Mouse (Mus musculus) cerebellum, adult 2 months (tissue): ENCODE results near the gene Hdgf. TPM values are rescaled to one million over a fixed set of nuclear protein-coding genes. Genes with fewer than 3 reads are reported as not detected.
"Not testable (repeated sequence)": the region's sequence is repeated elsewhere in the genome, so short reads cannot be mapped to it uniquely, and the experiment has no call there.

Experiments used
- DNase-seq, 2 experiments: peaks; one replicate each; pipeline ENCODE4 v3.0.0; 2021
- H3K27ac ChIP-seq: fragments of 200-500 bp; 2 replicates; pipeline ENCODE4 v1.5.1; 2012; ENCODE audit warnings: low read length, control low read depth, inconsistent platforms; ENCODE audit not compliant: insufficient read depth
- H3K27me3 ChIP-seq: fragments of 200-500 bp; 2 replicates; pipeline ENCODE4 v1.6.1; 2012; ENCODE audit warnings: inconsistent platforms, mild to moderate bottlenecking, low read length, moderate library complexity; ENCODE audit not compliant: control insufficient read depth, insufficient read depth
- H3K4me1 ChIP-seq: fragments of 200-500 bp; 2 replicates; pipeline ENCODE4 v1.6.1; 2011; ENCODE audit warnings: low read length; ENCODE audit not compliant: control insufficient read depth, insufficient read depth
- H3K4me3 ChIP-seq: fragments of 200-500 bp; replicated peaks from 2 replicates; pipeline ENCODE3; 2011; ENCODE audit warnings: mild to moderate bottlenecking, low read depth, low read length, control low read depth; ENCODE audit not compliant: insufficient read depth
- CTCF ChIP-seq: fragments of 200-500 bp; IDR thresholded peaks from 2 replicates; pipeline ENCODE4 v1.5.1; 2011; ENCODE audit warnings: low read depth, mild to moderate bottlenecking, control low read depth, low read length, moderate library complexity, borderline replicate concordance; ENCODE audit not compliant: insufficient read depth
- POLR2A ChIP-seq: fragments of 200-500 bp; IDR thresholded peaks from 2 replicates; pipeline ENCODE4 v1.6.1; 2011; ENCODE audit warnings: low read length, control low read depth, borderline replicate concordance; ENCODE audit not compliant: insufficient read depth
- WGBS: fragments of 180-500 bp; shearing (Covaris S2); methylation state at CpG from one replicate; pipeline ENCODE4 v1.1.7; 2018; 5-methylcytosine and 5-hydroxymethylcytosine counted together
- polyA plus RNA-seq: library from polyadenylated mRNA; depleted of rRNA; stranded (reverse); fragments of >200 nt; gene quantifications from 2 replicates; pipeline ENCODE4 v1.2.3, GENCODE M21; 2012

Gene Hdgf
- polyA plus RNA-seq, 1 experiment = 194 TPM

DNA sequence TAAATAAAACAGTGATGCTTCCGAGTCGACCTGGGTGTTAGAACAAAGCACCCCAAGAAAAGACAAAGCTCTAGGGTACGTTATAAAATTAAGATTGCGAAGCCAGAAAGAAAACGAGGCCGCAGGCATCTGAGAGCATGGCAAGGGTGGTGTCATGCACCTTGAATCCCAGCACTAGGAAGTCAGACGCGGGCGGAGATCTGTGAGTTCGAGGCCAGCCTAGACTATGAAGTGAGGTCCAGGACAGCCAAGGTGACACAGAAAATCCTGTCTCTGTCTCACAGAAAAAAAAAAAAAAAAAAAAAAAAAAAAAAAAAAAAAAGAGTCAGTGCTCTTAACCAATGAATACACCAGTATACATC lies 20.1 kb upstream of the Hdgf start:
- Histone ChIP-seq H3K4me1 (peaks cover 5% of the 10 kb centered on the region; the same call in 1 of the 2 replicates), H3K27me3 (no peaks in the 10 kb centered on the region), H3K27ac (no peak overlapping the region), H3K4me3 (peak overlapping the region; percentile 71)
- TF ChIP-seq CTCF (no peak), POLR2A (no peak)
- 8% methylated on average over 10 of the region's 10 CpGs for WGBS
- DNase-seq = peak in 1 of 2 experiments; percentile 67

DNA sequence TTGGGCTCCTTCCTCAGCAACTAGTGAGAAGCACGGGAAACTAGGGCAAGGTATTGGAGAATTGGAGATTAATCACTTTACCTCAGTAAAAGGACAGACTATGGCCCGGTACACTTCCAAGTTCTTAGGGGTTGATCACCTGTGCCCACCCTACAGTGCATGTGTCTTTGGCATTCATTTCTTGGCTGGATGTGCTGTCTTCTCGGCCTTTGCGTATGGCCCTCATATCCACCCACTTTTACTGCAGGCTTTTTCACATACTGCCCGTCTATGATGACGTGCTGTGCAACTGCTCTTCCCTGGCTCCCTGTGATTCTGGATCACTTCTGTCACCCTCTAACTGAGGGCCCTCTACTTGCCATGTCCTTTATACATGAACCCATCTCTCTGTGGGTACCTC lies 19.7 kb upstream of the Hdgf start:
- H3K4me1 ChIP-seq = peaks cover 5% of the 10 kb centered on the region; the same call in 1 of the 2 replicates
- peak in 1 of 2 experiments; percentile 35 for DNase-seq
- H3K4me3 ChIP-seq = no peak overlapping the region
- TF ChIP-seq CTCF (no peak), POLR2A (no peak)
- no peaks in the 10 kb centered on the region for H3K27me3 ChIP-seq
- H3K27ac ChIP-seq = no peak overlapping the region
- WGBS = 75% methylated on average over 6 of the region's 6 CpGs

DNA sequence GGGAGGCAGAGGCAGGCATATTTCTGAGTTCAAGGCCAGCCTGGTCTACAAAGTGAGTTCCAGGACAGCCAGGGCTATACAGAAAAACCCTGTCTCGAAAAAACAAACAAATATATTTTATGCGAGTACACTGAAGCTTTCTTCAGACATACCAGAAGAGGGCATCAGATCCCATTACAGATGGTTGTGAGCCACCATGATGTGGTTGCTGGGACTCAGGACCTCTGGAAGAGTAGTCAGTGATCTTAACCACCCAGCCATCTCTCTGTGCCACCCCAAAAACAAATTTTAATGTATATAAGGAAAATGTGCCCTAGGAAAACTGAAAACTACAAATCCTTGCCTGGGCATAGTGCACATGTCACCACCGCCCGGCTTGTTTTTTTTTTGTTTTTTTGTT lies 18.7 kb upstream of the Hdgf start:
- H3K27ac ChIP-seq = not testable (repeated sequence)

DNA sequence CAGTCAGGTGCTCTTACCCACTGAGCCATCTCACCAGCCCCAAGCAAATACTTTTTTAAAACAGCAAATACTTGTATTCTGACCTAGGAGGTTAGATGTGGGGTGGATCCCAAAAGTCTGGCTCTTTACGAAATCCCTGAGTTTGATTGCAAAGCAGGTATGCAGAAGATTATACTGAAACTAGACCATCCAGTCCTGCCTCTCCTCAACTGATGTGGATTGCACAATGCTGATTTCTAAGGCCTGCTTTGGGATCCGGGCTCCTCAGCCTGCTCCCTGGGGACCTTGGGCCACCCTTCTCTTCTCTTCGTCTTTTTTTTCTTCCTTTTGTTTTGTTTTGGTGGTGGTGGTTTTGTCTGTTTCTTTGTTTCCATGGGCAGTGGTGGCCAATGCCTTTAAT lies 14.6 kb upstream of the Hdgf start:
- H3K4me1 ChIP-seq = no peaks in the 10 kb centered on the region
- DNase-seq = no peak
- WGBS = 52% methylated on average over 3 of the region's 3 CpGs
- no peak overlapping the region for H3K27ac ChIP-seq
- no peaks in the 10 kb centered on the region for H3K27me3 ChIP-seq
- TF ChIP-seq POLR2A (no peak), CTCF (no peak)
- no peak overlapping the region for H3K4me3 ChIP-seq

More for the DNA sequence above, 18.7 kb upstream of the Hdgf start:
- not testable (repeated sequence) for DNase-seq, H3K27me3 ChIP-seq, H3K4me1 ChIP-seq, H3K4me3 ChIP-seq
- WGBS = 69% methylated on average over 4 of the region's 4 CpGs

DNA sequence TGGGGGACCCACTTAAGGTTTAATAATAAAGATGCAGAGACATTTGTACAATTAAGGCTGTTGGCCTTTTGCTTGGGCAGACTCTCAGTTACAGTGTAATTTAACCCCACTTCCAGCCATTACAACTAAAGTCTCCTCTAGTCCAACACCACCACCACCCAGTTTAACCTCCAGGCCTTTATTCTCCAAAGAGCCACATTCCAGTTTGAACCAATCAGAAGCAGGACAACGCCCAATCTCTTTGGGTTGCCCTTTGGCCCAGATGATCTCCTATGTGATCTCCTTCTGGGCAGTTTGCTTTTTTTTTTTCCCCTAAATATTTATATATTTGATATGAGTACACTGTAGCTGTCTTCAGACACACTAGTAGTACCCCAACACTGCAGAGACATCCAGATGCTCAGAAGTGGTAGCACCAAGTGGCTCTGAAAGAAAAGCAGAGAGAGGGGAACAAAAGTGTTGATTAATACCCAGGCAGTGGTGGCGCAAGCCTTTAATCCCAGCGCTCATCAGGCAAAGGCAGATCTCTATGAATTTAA lies 12.7 kb upstream of the Hdgf start:
- 78% methylated on average over 3 of the region's 3 CpGs for WGBS
- Histone ChIP-seq H3K4me3 (no peak overlapping the region), H3K27me3 (no peaks in the 10 kb centered on the region), H3K4me1 (no peaks in the 10 kb centered on the region), H3K27ac (no peak overlapping the region)
- DNase-seq = no peak
- TF ChIP-seq CTCF (no peak), POLR2A (no peak)

DNA sequence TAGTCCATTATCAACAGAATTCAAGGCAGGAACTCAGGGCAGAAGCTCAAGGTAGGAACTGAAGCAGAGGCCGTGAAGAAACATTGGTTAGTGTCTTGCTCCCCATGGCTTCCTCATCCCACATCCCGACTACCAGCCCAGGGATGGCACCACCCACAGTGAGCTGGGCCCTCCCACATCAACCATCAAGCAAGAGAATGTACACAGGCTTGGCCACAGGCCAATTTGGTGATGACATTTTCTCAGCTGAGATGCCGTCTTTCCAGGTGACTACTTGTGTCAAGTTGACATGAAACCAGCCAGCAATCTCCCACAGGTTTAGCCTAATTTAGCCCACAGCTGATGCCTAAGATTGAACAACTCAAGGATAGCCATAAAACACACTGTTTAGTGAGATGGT lies 6.9 kb upstream of the Hdgf start:
- no peak overlapping the region for H3K4me3 ChIP-seq
- no peaks in the 10 kb centered on the region for H3K27me3 ChIP-seq
- H3K4me1 ChIP-seq = no peaks in the 10 kb centered on the region
- H3K27ac ChIP-seq = no peak overlapping the region
- no peak for DNase-seq
- WGBS = 39% methylated on average over 3 of the region's 3 CpGs
- no peak for TF ChIP-seq POLR2A
- TF ChIP-seq CTCF = no peak

DNA sequence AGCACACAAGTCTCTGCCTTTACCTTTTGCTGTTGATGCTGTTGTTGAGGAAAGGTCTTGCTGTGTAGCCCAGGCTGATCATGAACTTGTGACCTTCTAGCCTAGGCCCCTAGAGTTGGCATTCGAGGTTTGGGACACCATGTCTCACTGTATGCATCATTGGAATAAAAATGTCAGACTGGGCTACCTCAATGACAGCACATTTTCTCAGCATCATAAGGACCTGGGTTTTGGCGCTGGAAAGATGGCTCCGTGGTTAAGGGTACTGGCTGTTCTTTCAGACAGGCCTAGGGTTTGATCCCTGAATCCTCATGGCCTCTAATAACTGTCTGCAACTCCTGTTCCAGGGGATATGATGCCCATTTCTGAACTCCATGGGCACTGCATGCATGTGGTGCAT lies 6.3 kb upstream of the Hdgf start:
- Histone ChIP-seq H3K27ac (no peak overlapping the region), H3K27me3 (no peaks in the 10 kb centered on the region), H3K4me1 (no peaks in the 10 kb centered on the region), H3K4me3 (no peak overlapping the region)
- DNase-seq = no peak
- WGBS = 71% methylated on average over 3 of the region's 3 CpGs
- TF ChIP-seq CTCF (no peak), POLR2A (no peak)

DNA sequence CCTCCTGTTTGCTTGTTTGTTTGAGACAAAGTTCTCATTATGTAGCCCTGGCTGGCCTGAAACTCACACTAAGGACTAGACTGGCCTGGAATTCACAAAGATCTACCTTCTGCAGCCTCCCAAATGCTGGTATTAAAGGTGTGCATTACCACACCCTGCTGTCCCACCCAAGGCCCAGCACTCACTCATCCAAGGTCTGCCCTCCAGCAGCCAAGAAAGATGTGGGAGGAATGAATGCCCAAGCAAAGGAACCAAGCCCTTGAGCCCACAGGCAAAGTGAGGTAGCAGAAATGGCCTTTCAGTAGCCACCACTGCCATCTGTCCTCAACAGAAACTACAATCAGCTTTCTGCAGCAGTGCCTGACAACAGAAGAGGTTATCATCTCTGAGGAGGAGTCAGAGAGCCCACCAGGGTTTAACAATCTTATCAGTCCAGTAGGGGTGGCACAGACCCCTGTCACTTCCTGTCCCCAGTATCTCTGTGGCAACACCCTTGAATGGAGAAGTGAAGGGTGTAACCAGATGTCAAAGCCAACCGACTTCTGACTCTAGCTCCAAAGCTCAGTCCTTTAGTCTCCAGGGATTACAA lies 5.0 kb upstream of the Hdgf start:
- H3K4me3 ChIP-seq = no peak overlapping the region
- DNase-seq = no peak
- no peak overlapping the region for H3K27ac ChIP-seq
- H3K4me1 ChIP-seq = no peaks in the 10 kb centered on the region
- WGBS = 73% methylated on average over 1 of the region's 1 CpGs
- no peaks in the 10 kb centered on the region for H3K27me3 ChIP-seq
- TF ChIP-seq POLR2A (no peak), CTCF (no peak)

DNA sequence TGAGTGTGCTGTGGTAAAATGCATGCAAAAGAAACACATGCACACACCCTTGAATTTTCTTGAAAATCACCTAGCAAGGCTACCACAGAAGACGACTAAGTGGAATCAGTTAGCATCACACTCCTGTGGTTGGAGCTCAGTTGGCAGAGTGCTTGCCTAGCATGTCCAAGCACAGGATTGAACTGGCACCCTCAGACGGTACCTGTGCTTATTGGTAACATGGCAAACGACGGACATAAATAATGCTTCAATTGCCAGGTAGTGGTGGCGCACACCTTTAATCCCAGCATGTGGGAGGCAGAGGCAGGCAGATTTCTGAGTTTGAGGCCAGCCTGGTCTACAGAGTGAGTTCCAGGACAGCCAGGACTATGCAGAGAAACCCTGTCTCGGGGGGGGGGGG lies 4.2 kb upstream of the Hdgf start:
- not testable (repeated sequence) for H3K4me3 ChIP-seq, H3K4me1 ChIP-seq
- WGBS = 79% methylated on average over 6 of the region's 6 CpGs

More for the DNA sequence above, 4.2 kb upstream of the Hdgf start:
- DNase-seq, H3K27me3 ChIP-seq, H3K27ac ChIP-seq: not testable (repeated sequence)
